Mouse (Mus musculus): Measurements from ENCODE around the gene Uggt2. TPM values are rescaled to one million over a fixed set of nuclear protein-coding genes. Genes with fewer than 3 reads are reported as not detected.

Gene Uggt2
- polyA plus RNA-seq, 1 experiment from 2014 or later = 10.2 TPM

Other genes with a start within 250 kb of the Uggt2 start
- gene Dzip1, start 174.0 kb downstream of the Uggt2 start, polyA plus RNA-seq (2015; fragmentation: Nextera tagmentation; extraction: Ambion mirVana) = 9.5 and 10.1 TPM in 2 replicates
- gene Dnajc3, start 161.5 kb downstream of the Uggt2 start, polyA plus RNA-seq (2015; fragmentation: Nextera tagmentation; extraction: Ambion mirVana) = 60.1 and 70.5 TPM in 2 replicates
- gene Hs6st3, start 38.9 kb upstream of the Uggt2 start, polyA plus RNA-seq (2015; fragmentation: Nextera tagmentation; extraction: Ambion mirVana) = not detected in 2 replicates

Measured in stomach, embryonic 16.5 days (tissue).